Mouse (Mus musculus) stomach, embryonic 15.5 days (tissue): ENCODE data around the gene Lep. TPM values are rescaled to one million over a fixed set of nuclear protein-coding genes. Genes with fewer than 3 reads are reported as not detected.

Experiments
- microRNA-seq: library from miRNA; unstranded; fragments of <30 nt; microRNA quantifications from one replicate; pipeline ENCODE4, GENCODE M21; 2016
- polyA plus RNA-seq: library from polyadenylated mRNA; unstranded; fragments of >200 nt; fragmentation: Nextera tagmentation; extraction: Ambion mirVana; gene quantifications from 2 replicates; pipeline ENCODE4 v1.2.1, GENCODE M21; 2015

Lep gene
- polyA plus RNA-seq, 1 experiment from 2014 or later: not detected

Small RNA genes lying within 50 kb of the gene (microRNA-seq; reads per million reads assigned to microRNA genes)
- 8.9 reads per million, percentile 24 among the genes with 10 or more reads in this experiment for gene Mir129-1

Other genes with a start within 250 kb of the Lep start
- 0.41 and 0.70 TPM in 2 replicates for gene Lrrc4, start 228.5 kb upstream of the Lep start, polyA plus RNA-seq
- 27.6 and 28.1 TPM in 2 replicates for gene Rbm28, start 104.8 kb downstream of the Lep start, polyA plus RNA-seq
- 0.58 and 0.68 TPM in 2 replicates for gene Prrt4, start 119.4 kb downstream of the Lep start, polyA plus RNA-seq
- gene Impdh1, start 156.1 kb downstream of the Lep start, polyA plus RNA-seq: 45.8 and 46.0 TPM in 2 replicates
- gene Hilpda, start 212.3 kb downstream of the Lep start, polyA plus RNA-seq: 34.6 and 37.4 TPM in 2 replicates
- 0.27 and 0.44 TPM in 2 replicates for gene Fam71f2, start 219.4 kb downstream of the Lep start, polyA plus RNA-seq